Mouse (Mus musculus): Measurements from ENCODE around the gene Fcgr3.

- TF ChIP-seq CTCF (IDR thresholded peaks at IDR 0.05; ENCODE audit: low read depth) (no peak), EP300 (IDR thresholded peaks at IDR 0.05; ENCODE audit: low read depth) (no peak)
Measured at GRCm38 (mm10) chr1:171090761-171091160, 26.0 kb upstream of the Fcgr3 start.
